Mouse (Mus musculus) bone marrow macrophage, adult 2 months (primary cell): ENCODE measurements around the gene Olfr154.

Experiments used
- CTCF ChIP-seq: IDR thresholded peaks from 2 replicates; pipeline ENCODE4 v1.5.1; 2012; ENCODE audit warnings: low read depth, mild to moderate bottlenecking, low read length, moderate library complexity
- POLR2A ChIP-seq: IDR thresholded peaks from 2 replicates; pipeline ENCODE4 v1.6.1; 2012; ENCODE audit warnings: mild to moderate bottlenecking, low read depth, low read length, borderline replicate concordance

DNA sequence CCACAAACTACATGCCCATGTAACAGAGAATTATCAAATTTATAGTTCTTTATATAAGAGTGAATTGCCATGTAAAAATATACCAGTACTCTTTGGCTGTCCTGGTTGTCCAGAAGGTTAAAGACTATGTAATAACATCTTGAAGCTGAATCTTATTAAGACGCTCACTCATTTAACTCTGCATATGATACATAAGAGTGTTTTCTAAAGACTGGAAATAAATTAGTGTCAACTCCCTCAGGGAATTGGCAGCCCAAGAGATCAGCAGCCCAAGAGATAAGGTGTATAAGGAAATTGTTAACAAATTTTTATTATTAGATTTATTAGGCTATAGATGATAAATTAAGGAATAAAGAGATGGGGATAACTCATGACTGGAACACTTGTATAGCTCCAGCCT is 13.7 kb downstream of the Olfr154 start, which contains the start of gene Olfr1002:
- TF ChIP-seq CTCF: no peak
- TF ChIP-seq POLR2A: no peak
